Mouse (Mus musculus): Measurements from ENCODE around the gene Gpc2. TPM values are rescaled to one million over a fixed set of nuclear protein-coding genes. Genes with fewer than 3 reads are reported as not detected.

Gpc2 gene
- 0.81 TPM for polyA plus RNA-seq (2014; fragmentation: Illumina TruSeq; extraction: RNeasy Lipid Tissue Mini Kit (QIAGEN cat#74804); ENCODE audit: insufficient read depth, low read depth, low replicate concordance)

DNA sequence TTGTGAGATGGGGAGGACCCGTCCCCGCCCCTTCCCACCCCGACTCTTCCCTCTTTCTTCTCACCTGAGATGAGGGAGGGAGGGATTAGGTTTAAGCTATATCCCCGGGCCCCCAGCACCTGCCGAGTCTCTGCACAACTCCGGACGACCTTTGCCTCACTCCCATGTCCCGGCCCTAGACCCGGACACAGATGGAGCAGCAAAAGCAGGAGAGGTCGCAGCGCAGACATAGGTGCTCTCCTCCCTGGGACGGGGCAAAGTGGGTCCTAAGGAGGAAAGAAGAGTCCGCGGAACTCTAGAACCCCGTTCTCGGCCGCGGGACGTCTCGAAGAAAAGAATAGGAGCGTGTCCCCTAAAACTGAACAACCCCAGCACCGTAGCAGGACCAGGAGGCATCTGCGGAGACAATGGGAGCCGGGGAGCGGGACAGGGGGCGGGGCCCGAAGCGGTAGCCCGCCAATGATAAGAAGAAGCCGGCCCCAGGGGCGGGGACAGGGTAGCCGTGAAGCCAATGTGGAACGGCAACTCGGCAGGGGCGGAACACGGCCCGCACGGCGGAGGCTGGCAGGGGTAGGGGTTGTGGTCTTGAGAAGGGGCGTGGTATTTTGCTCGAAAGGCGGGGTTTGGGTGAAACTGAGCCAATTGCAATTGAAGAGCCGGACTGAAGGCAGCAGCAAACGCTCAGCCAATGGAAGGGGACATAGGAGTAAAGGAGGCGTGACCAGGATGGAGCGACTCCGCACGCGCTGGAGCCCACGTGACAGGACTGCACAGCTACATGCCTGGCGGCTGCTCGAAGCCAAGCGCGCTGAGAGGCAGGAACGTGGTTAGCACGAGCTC, at the start of gene Gpc2, which contains the start of the genes Gm43720 and Stag3:
Gpc2 (minus strand) TSS at position 421 of the 840 bp plus-strand sequence.
Gm43720 (minus strand) TSS at position 374 of the 840 bp plus-strand sequence.
Stag3 (plus strand) TSS at position 656 of the 840 bp plus-strand sequence.

GRCm38 (mm10) chr5:138272409-138272923, 7.3 kb downstream of the Gpc2 start, which contains the start of gene Gal3st4:
Gene Gal3st4 (minus strand): TSS chr5:138272840.

GRCm38 (mm10) chr5:138263260-138264206, 16.3 kb downstream of the Gpc2 start, which contains the start of gene BC037034:
Gene BC037034 (minus strand): TSS chr5:138264033.

GRCm38 (mm10) chr5:138255353-138256093, 24.3 kb downstream of the Gpc2 start, which contains the start of gene Lamtor4:
Gene Lamtor4 (plus strand): TSS chr5:138255482.

GRCm38 (mm10) chr5:138225700-138226099, 54.1 kb downstream of the Gpc2 start, which contains the start of gene Nxpe5:
Gene Nxpe5 (plus strand): TSS chr5:138225898.

Other genes starting within 250 kb of the Gpc2 start
- gene Smok3c, start 226.8 kb downstream of the Gpc2 start, polyA plus RNA-seq (2014; fragmentation: Illumina TruSeq; extraction: RNeasy Lipid Tissue Mini Kit (QIAGEN cat#74804); ENCODE audit: insufficient read depth, low read depth, low replicate concordance) = not detected
- 5.0 TPM for gene Zkscan1, start 194.9 kb downstream of the Gpc2 start, polyA plus RNA-seq (2014; fragmentation: Illumina TruSeq; extraction: RNeasy Lipid Tissue Mini Kit (QIAGEN cat#74804); ENCODE audit: insufficient read depth, low read depth, low replicate concordance)
- 15.8 TPM for gene Zscan21, start 163.1 kb downstream of the Gpc2 start, polyA plus RNA-seq (2014; fragmentation: Illumina TruSeq; extraction: RNeasy Lipid Tissue Mini Kit (QIAGEN cat#74804); ENCODE audit: insufficient read depth, low read depth, low replicate concordance)
- 2.2 TPM for gene Zfp113, start 124.3 kb downstream of the Gpc2 start, polyA plus RNA-seq (2014; fragmentation: Illumina TruSeq; extraction: RNeasy Lipid Tissue Mini Kit (QIAGEN cat#74804); ENCODE audit: insufficient read depth, low read depth, low replicate concordance)
- 86.6 TPM for gene Cops6, start 118.9 kb downstream of the Gpc2 start, polyA plus RNA-seq (2014; fragmentation: Illumina TruSeq; extraction: RNeasy Lipid Tissue Mini Kit (QIAGEN cat#74804); ENCODE audit: insufficient read depth, low read depth, low replicate concordance)
- 9.1 TPM for gene Ap4m1, start 108.0 kb downstream of the Gpc2 start, polyA plus RNA-seq (2014; fragmentation: Illumina TruSeq; extraction: RNeasy Lipid Tissue Mini Kit (QIAGEN cat#74804); ENCODE audit: insufficient read depth, low read depth, low replicate concordance)
- gene Mcm7, start 107.6 kb downstream of the Gpc2 start, polyA plus RNA-seq (2014; fragmentation: Illumina TruSeq; extraction: RNeasy Lipid Tissue Mini Kit (QIAGEN cat#74804); ENCODE audit: insufficient read depth, low read depth, low replicate concordance) = 18.9 TPM
- 17.3 TPM for gene Taf6, start 92.6 kb downstream of the Gpc2 start, polyA plus RNA-seq (2014; fragmentation: Illumina TruSeq; extraction: RNeasy Lipid Tissue Mini Kit (QIAGEN cat#74804); ENCODE audit: insufficient read depth, low read depth, low replicate concordance)
- gene Cnpy4, start 92.5 kb downstream of the Gpc2 start, polyA plus RNA-seq (2014; fragmentation: Illumina TruSeq; extraction: RNeasy Lipid Tissue Mini Kit (QIAGEN cat#74804); ENCODE audit: insufficient read depth, low read depth, low replicate concordance) = 16.2 TPM
- gene Mblac1, start 85.7 kb downstream of the Gpc2 start, polyA plus RNA-seq (2014; fragmentation: Illumina TruSeq; extraction: RNeasy Lipid Tissue Mini Kit (QIAGEN cat#74804); ENCODE audit: insufficient read depth, low read depth, low replicate concordance) = 3.5 TPM
- 0.40 TPM for gene Nxpe5, start 54.1 kb downstream of the Gpc2 start, polyA plus RNA-seq (2014; fragmentation: Illumina TruSeq; extraction: RNeasy Lipid Tissue Mini Kit (QIAGEN cat#74804); ENCODE audit: insufficient read depth, low read depth, low replicate concordance)
- gene Lamtor4, start 24.5 kb downstream of the Gpc2 start, polyA plus RNA-seq (2014; fragmentation: Illumina TruSeq; extraction: RNeasy Lipid Tissue Mini Kit (QIAGEN cat#74804); ENCODE audit: insufficient read depth, low read depth, low replicate concordance) = 84.6 TPM
- gene BC037034, start 16.0 kb downstream of the Gpc2 start, polyA plus RNA-seq (2014; fragmentation: Illumina TruSeq; extraction: RNeasy Lipid Tissue Mini Kit (QIAGEN cat#74804); ENCODE audit: insufficient read depth, low read depth, low replicate concordance) = 12.5 TPM
- gene Gal3st4, start 7.2 kb downstream of the Gpc2 start, polyA plus RNA-seq (2014; fragmentation: Illumina TruSeq; extraction: RNeasy Lipid Tissue Mini Kit (QIAGEN cat#74804); ENCODE audit: insufficient read depth, low read depth, low replicate concordance) = 0.70 TPM
- not detected for gene Gm43720, start within 50 bp of the Gpc2 start, polyA plus RNA-seq (2014; fragmentation: Illumina TruSeq; extraction: RNeasy Lipid Tissue Mini Kit (QIAGEN cat#74804); ENCODE audit: insufficient read depth, low read depth, low replicate concordance)
- gene Stag3, start 235 bp upstream of the Gpc2 start, polyA plus RNA-seq (2014; fragmentation: Illumina TruSeq; extraction: RNeasy Lipid Tissue Mini Kit (QIAGEN cat#74804); ENCODE audit: insufficient read depth, low read depth, low replicate concordance) = not detected
- gene Pvrig, start 62.0 kb upstream of the Gpc2 start, polyA plus RNA-seq (2014; fragmentation: Illumina TruSeq; extraction: RNeasy Lipid Tissue Mini Kit (QIAGEN cat#74804); ENCODE audit: insufficient read depth, low read depth, low replicate concordance) = 0.23 TPM
- 3.9 TPM for gene Zfp157, start 161.5 kb upstream of the Gpc2 start, polyA plus RNA-seq (2014; fragmentation: Illumina TruSeq; extraction: RNeasy Lipid Tissue Mini Kit (QIAGEN cat#74804); ENCODE audit: insufficient read depth, low read depth, low replicate concordance)

Measured in lung, adult 10 weeks (tissue).